Mouse (Mus musculus) gastrocnemius, postnatal 4 days (tissue): ENCODE measurements around the gene Shroom4. TPM values are rescaled to one million over a fixed set of nuclear protein-coding genes. Genes with fewer than 3 reads are reported as not detected.

Source experiments
- DNase-seq, 2 experiments: peaks; one replicate each; pipeline ENCODE4 v3.0.0; 2021 to 2022; ENCODE audit warnings: low spot score in 2 of 2, mixed read lengths in 2 of 2
- total RNA-seq, 2 experiments: library from RNA; stranded (reverse); gene quantifications; 2 replicates each; pipeline ENCODE4 v1.2.3; 2021

Shroom4 gene
- total RNA-seq, 2 experiments from 2014 or later, result 8.7 to 9.1 TPM

DNA sequence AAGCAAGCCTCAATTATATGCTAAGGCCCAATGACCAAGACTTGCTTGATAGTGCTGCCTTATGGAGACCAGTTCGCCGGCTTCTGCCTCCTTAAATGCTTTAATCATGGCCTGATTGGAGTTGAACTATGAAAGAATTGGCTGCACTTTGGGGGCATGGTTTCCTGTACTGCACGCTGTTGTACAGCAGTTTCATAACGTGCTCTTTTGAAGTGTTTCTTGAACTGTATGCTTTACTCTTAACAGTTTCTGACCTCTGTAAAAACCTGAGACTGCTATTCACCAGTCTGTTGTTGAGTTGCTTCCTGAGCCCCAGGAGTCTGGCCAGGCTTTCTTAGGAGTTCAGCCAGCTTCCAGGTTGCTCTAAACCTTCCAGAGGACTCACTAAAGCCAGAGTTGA, 90.8 kb downstream of the Shroom4 start:
- no peak for DNase-seq

DNA sequence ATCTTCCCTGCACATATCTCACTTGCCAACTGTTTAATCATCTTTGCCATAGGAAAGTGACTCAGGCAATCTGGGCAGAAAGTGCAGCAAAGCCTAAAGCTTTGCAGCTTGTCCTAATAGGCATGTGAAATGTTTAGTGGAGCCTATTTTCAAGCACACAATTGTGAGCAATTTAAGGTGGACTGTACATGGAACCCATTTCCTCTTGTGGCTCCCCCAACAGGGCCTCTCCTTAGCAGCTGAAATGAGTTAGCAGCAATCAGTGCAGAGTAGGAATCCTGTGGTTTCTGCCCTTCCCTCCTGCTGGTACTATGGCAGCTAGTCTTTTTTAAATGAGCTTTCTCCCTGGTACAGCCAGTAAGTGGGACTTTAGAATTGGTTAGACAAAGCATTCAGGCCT, 95.8 kb downstream of the Shroom4 start:
- no peak for DNase-seq

DNA sequence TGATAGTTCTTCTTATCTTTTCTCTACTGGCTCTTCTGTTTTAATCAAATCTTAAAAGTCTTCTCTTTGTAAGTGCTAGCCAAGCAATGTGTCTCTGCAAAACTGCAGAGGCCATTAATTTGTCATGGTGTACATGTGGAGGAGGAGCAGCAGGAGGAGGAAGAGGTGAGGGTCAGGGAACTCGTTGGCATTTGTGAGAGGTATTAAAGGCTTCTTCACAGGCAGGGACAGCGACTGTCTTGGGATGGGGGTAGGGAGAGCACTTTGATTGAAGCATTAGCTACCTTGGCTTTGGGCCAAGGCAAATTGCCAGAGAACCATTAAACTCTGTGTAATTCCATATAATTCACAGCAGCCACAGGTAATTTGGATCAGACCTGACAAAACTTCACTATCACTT, 96.7 kb downstream of the Shroom4 start:
- no peak for DNase-seq

DNA sequence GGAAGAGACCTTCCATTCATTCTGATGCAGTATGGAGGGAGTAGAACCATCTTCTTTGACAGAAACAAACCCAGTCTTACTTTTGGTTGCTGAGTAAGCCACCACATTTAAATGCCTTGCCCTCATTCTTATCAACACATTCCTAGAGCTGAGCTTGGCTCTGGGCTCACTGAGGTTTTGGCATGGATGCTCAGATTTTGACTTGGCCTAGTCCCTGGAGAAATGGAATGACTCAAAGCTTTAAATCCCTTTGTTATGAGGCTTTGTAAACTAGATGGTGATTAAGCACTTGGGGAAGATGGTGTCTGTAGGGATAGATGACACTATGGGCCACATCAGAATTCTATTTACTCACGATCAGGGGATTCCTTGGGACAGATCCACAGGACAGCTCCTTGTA, 102.2 kb downstream of the Shroom4 start:
- DNase-seq, result no peak

DNA sequence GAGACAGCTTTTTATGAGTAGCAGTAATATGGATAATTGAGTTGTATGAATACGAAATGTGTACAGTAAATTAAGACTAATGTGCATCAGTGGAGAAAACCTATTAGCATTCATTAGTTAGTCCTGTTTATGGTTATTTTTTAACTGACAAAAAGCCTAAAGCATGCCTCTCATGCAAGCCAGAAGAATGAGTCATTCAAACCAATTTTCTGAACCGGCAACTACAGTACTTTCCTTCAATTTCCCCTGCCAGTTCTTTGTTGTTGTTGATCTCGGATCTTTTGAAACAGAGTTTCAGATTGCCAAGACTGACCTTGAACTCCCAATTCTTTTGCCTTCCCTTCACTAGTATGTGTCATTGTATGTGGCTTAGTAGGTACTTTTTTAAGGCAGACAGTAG, 117.6 kb downstream of the Shroom4 start:
- no peak for DNase-seq

DNA sequence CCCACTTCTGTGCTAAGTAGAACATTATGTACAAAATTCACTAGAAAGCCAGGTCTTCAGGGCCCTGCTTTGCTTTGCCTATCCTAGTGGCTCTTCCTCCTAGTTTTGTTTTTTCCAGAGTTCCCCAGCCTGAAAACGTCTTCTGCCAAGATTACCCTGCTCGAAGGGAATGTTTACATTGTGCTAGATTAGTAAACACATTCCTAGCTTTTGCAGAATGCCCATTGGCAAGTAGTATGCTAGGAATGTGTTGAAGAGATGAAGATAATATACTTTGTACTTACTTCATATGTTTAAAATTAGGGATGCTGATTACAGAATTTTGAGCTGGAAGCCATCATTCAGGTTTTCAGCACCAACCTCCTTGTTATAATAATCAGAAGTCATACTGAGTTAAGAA, 118.8 kb downstream of the Shroom4 start:
- DNase-seq, result no peak

DNA sequence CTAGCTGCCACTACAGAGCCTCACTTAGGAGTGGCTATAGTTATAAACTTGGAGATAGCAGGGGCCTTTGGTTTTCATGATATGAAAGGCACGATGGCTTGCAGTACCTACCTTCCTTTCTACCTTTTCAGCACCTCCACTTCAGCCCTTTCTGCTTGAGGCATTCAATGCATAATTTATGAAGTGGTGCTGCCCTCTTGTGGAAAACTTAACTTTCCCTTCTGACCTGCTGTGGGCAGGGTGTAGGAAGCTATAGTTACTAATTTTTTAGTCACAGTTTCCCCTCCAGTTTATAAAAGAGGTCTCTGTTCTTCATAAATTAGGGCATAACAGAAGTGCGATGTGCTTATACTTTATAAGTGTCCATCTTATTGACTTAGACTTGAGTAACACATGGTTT, 123.3 kb downstream of the Shroom4 start:
- DNase-seq, result no peak

DNA sequence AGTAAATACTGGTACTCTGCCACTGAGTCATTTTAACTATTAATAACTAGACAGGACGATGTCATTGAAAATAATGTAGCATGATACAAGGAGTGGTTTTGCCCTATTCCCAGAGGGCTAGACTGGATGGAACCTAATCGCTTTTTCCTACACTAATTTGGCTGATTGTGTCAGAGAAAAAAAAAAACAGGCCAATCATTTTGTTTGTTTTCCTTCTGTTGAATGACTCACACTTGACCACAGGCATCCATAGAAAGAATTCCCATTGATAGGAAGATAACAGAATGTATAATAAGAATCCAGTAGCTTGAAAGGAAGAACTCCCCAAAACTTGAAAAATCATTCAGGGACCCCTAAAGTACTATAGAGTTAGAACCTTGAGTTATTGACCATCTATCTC, 137.0 kb downstream of the Shroom4 start:
- DNase-seq, result no peak

DNA sequence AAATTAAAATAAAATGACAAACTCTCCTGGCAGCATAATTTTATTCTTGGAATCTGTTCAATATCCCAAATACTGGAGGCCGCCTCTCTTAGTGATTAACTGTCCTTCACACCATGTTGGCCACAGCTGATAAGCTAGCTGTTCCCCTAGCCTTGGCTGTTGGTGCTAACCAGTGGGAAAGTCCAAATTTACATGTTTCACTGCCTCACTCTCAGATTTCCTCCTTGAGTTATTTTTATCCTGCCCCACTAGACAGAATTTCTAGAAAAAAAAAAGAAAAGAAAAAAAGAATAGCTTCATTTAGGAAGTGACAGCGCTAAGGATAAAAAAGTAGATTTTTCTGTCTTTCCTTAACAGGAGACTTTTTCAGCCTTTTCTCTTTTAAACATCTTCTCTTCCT, 138.0 kb downstream of the Shroom4 start:
- DNase-seq, result no peak

DNA sequence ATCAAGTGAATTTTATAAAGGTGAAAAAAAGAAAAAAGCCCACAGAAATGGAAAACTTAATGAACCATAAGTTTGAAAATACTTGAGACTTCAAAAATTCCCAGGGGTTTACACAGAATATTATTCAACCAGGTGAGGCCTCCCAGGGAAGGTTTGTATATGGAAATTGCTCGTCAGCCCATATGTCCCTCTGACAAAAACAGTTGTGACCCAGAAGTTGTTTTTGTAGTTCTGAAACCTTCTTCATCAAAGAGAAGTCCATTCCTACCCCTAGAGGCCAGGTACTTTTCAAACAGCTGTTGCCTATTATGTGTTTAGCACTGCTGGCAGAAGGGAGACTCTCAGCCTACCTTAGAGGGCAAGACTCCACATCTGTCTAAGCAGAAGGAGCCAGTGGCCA, 165.4 kb downstream of the Shroom4 start:
- no peak for DNase-seq

DNA sequence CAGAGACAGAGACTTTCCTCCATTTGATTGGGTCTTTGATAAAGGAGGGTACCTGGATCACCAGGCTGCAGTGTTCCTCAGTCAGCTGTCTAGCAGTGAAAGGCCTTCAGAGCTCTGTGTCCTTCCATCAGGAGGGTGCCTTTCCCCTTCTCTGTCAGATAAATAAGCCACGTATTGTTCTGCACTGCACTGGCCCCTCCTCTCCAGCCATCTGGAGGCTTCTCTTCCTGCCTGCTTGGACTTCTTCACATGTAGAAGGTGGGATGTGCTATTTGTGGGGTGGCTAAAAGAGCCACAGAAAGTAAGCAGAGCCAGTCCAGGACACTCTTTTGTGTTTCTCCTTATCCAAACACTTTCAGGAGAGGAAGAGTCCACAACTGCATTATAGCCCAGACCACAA, 174.9 kb downstream of the Shroom4 start:
- no peak for DNase-seq

DNA sequence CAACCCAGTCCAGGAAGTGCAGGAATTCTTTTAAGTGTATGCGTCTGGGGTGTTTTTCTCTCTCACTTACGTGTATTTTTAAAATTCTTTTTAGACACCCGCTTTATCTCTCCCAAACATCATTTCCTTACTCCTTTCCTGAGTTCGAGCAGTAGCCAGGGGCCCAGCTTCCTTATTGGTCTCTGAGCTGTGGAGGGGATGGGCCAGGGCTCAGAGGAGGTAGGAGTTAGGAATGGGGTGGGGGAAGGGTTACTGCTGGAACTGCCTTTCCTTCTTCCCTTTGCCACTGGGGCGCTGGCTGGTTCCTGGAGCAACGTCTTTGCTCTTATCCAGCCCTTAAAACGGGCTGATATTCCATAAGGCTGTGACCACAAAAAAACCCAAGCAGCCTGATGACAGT, 177.3 kb downstream of the Shroom4 start:
- no peak for DNase-seq

DNA sequence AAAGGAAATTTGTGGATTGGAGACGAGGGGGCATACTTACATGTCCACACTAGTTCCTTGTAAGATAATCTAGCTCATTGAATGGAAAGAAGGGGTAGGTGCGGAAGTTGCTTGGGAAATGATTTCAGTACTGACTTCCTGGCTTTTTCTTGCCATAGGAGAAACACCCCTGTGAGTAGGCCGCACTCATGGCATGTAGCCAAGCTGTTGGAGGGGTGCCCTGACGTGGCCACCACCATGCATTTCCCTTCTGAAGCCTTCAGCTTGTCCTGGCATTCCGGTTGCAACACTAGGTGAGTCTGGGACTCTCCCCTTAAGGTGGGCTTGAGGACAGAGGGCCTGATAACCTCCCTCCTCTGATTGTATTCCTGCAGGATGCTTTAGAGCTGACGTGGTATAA, 181.0 kb downstream of the Shroom4 start:
- DNase-seq, result no peak

DNA sequence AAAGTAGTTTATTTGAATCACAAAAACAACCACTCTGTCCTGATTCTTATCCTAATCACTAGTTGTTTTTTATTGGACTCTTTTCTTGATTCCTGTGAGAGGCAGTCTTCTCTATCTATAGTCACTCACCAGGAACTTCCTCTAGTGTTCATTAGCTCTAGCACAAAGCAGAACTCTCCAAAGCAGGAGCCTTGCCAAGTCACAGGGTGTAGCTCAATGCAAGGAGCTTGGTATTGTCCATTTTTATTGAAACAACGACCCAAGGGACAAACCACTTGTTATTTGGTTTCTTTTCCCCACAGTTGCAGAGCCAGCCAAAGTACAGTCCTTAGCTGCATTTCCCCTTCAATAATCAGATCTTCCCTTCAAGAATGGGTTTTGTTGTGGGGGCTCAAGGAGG, 181.5 kb downstream of the Shroom4 start:
- no peak for DNase-seq

DNA sequence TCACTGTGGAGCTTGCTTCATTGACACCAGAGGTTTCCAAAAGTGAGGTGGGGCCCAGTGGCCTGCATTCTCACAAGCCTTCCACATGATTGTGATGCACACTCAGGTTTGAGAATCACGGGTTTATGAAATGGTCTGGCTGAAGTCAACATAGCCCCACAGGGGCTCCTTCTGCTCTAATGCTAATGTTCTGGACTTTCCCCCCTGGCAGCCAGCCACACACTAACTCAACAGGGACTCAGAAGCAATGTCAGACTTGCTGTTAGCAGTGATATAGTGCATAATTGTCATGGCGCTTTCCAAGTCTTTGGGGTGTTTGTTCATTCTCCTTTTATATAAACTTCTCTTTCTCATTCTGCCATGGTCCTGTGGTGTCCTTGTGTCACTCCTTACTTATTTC, 183.0 kb downstream of the Shroom4 start:
- no peak for DNase-seq

DNA sequence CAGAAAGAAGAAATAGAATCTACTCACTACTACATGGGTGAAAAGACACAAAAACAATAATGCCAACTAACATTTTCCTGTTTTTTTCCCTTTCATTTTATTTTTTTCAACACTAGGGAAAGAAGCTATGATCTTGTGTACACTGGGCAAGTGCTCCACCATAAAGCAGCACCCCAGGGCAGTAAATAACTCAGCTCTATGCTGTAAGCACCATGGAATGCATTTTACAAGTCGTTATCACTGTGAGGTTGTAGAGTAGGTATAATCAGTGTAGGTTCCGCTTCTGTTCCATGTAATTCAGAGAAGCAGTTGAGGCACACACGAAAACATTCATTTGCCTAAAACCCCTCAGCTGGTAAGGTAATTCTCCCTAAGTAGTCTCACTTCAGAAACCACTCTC, 194.5 kb downstream of the Shroom4 start:
- no peak for DNase-seq

DNA sequence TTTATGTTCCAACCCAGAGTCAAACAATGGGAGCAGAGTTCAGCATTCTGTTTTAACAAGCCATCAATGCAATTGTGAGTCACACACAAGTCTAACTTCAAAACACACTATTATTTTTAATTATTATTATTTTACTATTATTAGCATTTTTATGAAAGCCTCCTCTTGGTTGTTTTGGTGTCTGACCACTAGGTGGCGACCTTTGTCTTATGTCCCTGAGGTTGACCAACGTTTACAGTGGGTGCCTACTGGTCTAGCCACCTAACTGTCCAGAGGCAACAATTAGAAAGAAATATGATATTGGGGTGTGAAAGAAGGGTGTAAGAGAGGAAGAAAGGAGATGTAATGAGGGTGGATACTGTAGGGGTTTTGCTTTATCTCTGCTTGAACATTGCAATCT, 254.4 kb downstream of the Shroom4 start:
- peak in 1 of 2 experiments; percentile 7 for DNase-seq

DNA sequence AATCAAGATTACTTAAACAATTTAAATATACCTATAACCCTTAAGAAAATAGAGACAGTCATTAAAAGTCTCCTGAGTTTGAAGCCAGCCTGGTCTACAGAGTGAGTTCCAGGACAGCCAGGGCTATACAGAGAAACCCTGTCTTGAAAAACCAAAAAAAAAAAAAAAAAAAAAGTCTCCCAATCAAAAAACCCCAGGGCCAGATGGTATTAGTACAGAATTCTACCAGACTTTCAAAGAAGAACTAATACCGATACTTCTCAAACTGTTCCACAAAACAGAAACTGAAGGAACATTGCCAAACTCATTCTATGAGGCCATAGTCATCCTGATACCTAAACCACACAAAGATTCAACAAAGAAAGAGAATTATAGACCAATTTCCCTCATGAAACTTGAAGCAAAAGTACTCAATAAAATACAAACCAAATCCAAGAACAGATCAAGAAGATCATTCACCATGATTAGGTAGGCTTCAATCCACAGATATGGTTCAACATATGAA, 259.2 kb downstream of the Shroom4 start:
- no peak for DNase-seq

Other genes with a start within 250 kb of the Shroom4 start
- 1 to 10 TPM in 1 of 2 experiments, under 1 TPM in 1; 0.86 to 2.1 TPM for gene Nudt10, start 226.8 kb upstream of the Shroom4 start, total RNA-seq
- gene Bmp15, start 79.1 kb upstream of the Shroom4 start, total RNA-seq, result under 1 TPM; 0.10 to 0.12 TPM